Mouse (Mus musculus) liver, embryonic 15.5 days (tissue): Measurements from ENCODE around the gene Pmm2. TPM values are rescaled to one million over a fixed set of nuclear protein-coding genes. Genes with fewer than 3 reads are reported as not detected.
A peak's percentile ranks its signal among the peaks of the same experiment; 100 is the strongest.

Source experiments
- ATAC-seq: fragments of 200-750 bp; cut with Nextera tagmentation; 2 replicates; pipeline ENCODE4 v1.8.0; 2017; ENCODE audit warnings: moderate number of reproducible peaks, mild to moderate bottlenecking, moderate library complexity; ENCODE audit not compliant: insufficient read depth
- H3K27ac ChIP-seq: fragments of 300-500 bp; sonication (generic); replicated peaks from 2 replicates; pipeline ENCODE4 v1.5.1; 2015; ENCODE audit warnings: mild to moderate bottlenecking, inconsistent platforms
- H3K27me3 ChIP-seq: fragments of 300-500 bp; sonication (generic); 2 replicates; pipeline ENCODE4 v1.6.1; 2015; ENCODE audit warnings: mild to moderate bottlenecking, inconsistent platforms
- H3K36me3 ChIP-seq: fragments of 300-500 bp; sonication (generic); replicated peaks from 2 replicates; pipeline ENCODE4 v1.6.1; 2015; ENCODE audit warnings: moderate library complexity, mild to moderate bottlenecking, inconsistent platforms
- H3K4me1 ChIP-seq: fragments of 300-500 bp; sonication (generic); replicated peaks from 2 replicates; pipeline ENCODE4 v1.6.1; 2015; ENCODE audit warnings: inconsistent platforms
- H3K4me2 ChIP-seq: fragments of 300-500 bp; sonication (generic); 2 replicates; pipeline ENCODE4 v1.6.1; 2015; ENCODE audit warnings: moderate library complexity, mild to moderate bottlenecking, inconsistent platforms
- H3K4me3 ChIP-seq: fragments of 300-500 bp; sonication (generic); replicated peaks from 2 replicates; pipeline ENCODE4 v1.5.1; 2015; ENCODE audit warnings: mild to moderate bottlenecking, inconsistent platforms
- H3K9ac ChIP-seq: fragments of 300-500 bp; sonication (generic); 2 replicates; pipeline ENCODE4 v1.6.1; 2015; ENCODE audit warnings: moderate library complexity, mild to moderate bottlenecking, inconsistent platforms
- H3K9me3 ChIP-seq: fragments of 300-500 bp; sonication (generic); replicated peaks from 2 replicates; pipeline ENCODE4 v1.6.1; 2016; ENCODE audit warnings: inconsistent platforms
- WGBS: fragments of 180-500 bp; shearing (Covaris S2); methylation state at CpG from one replicate; pipeline ENCODE4 v1.1.7; 2015; ENCODE audit warnings: mixed read lengths; ENCODE audit not compliant: insufficient replicate concordance; 5-methylcytosine and 5-hydroxymethylcytosine counted together
- polyA plus RNA-seq: library from polyadenylated mRNA; unstranded; fragments of >200 nt; fragmentation: Nextera tagmentation; extraction: Ambion mirVana; gene quantifications from 2 replicates; pipeline ENCODE4 v1.2.1, GENCODE M21; 2015

Pmm2 gene
- polyA plus RNA-seq, 1 experiment from 2014 or later, result 30.4 TPM

DNA sequence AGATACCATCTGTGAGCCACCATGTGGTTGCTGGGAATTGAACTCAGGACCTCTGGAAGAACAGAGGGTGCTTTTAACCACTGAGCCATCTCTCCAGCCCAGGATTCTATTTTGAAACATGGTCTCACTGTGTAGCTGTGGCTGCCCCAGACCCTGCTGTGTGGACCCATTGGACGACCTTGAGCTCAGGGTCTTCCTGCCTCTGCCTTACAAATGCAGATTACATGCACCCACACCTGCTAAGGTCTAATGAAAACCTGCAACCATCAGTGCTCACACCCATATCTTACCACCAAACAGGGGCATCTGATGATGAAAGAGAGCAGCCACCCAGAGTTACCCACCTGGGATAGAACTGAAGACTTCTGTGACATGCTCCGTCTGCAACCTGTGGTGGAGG, 18.8 kb downstream of the Pmm2 start:
- H3K27ac ChIP-seq, result no peak overlapping the region
- H3K4me2 ChIP-seq, result no peak overlapping the region
- WGBS, result 54% methylated on average over 2 of the region's 2 CpGs
- H3K4me3 ChIP-seq, result no peak overlapping the region
- H3K4me1 ChIP-seq, result peaks cover 26% of the 10 kb centered on the region
- ATAC-seq, result no peak
- H3K27me3 ChIP-seq, result no peaks in the 10 kb centered on the region
- no peak overlapping the region for H3K9ac ChIP-seq
- H3K36me3 ChIP-seq, result peaks cover 98% of the 10 kb centered on the region
- no peaks in the 10 kb centered on the region for H3K9me3 ChIP-seq

DNA sequence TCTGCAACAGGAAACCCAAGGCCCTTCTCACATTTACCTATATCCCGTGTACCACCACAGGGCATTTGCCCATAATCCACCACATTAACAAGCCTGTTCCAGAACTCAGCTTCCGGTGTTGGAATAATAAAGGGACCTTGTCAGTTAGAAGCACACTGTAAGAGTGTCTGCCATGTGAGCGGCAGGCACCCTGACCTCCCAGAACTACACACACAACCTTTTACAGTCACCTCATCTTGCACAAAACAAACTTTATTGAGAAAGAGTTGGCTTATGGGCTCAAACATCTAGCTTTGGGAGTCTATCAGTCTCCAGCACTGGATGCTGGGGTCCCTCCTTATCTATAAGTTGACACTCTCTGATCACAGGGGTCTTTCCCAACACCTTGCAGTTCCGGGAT, 20.9 kb downstream of the Pmm2 start:
- ATAC-seq, result no peak
- no peak overlapping the region for H3K4me2 ChIP-seq
- H3K4me3 ChIP-seq, result no peak overlapping the region
- H3K27ac ChIP-seq, result no peak overlapping the region
- H3K9me3 ChIP-seq, result no peaks in the 10 kb centered on the region
- peaks cover 30% of the 10 kb centered on the region for H3K4me1 ChIP-seq
- no peak overlapping the region for H3K9ac ChIP-seq
- H3K36me3 ChIP-seq, result peaks cover 98% of the 10 kb centered on the region
- 82% methylated on average over 4 of the region's 4 CpGs for WGBS
- H3K27me3 ChIP-seq, result no peaks in the 10 kb centered on the region

DNA sequence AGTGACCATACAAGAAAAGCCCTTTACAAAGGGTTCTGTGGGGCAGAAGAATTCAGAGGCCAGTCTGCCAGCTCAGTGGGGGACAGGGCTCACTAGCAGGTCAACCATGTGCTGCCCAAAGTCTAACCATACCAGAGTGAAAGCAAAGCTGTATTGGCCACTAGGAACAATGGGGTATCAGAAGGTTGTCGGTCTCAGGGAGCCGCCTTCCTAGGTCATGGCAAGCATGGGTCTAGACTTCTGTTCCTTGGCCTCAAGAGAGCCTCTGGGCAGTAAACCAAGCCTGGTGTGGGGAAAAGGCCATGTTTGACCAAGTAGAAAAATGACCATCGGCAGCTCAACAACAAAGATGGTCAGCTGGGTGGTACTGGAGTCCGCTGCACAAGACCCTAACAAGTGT, 21.3 kb downstream of the Pmm2 start:
- 88% methylated on average over 4 of the region's 4 CpGs for WGBS
- Histone ChIP-seq H3K4me2 (no peak overlapping the region), H3K4me3 (no peak overlapping the region), H3K9ac (no peak overlapping the region), H3K9me3 (no peaks in the 10 kb centered on the region), H3K27me3 (no peaks in the 10 kb centered on the region), H3K36me3 (peaks cover 98% of the 10 kb centered on the region), H3K27ac (no peak overlapping the region), H3K4me1 (peaks cover 33% of the 10 kb centered on the region)
- no peak for ATAC-seq

DNA sequence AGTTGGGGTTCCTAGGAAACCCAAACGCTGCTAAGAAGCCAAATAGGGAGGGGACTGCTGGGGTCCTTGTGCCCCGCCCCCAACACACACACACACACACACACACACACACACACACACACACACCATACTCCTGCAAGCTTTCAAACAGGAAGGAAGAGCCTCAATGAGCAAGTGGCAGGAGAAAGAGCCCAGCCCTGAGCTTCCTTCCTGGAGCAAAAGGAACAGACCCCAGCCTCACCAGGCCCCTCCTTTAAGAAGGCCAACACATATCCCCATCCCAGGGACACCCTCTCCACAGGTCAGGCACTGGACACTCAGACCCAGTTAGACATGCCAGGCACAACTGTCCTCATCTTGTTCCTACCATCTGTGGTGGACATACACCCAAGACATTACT, 25.5 kb downstream of the Pmm2 start:
- peak overlapping the region; percentile 17; the same call in 1 of the 2 replicates for H3K27ac ChIP-seq
- no peak overlapping the region for H3K9ac ChIP-seq
- H3K27me3 ChIP-seq, result no peaks in the 10 kb centered on the region
- peaks cover 96% of the 10 kb centered on the region for H3K36me3 ChIP-seq
- H3K4me3 ChIP-seq, result no peak overlapping the region
- ATAC-seq, result no peak
- H3K9me3 ChIP-seq, result no peaks in the 10 kb centered on the region
- 26% methylated on average over 2 of the region's 2 CpGs for WGBS
- H3K4me1 ChIP-seq, result peaks cover 58% of the 10 kb centered on the region
- no peak overlapping the region for H3K4me2 ChIP-seq

DNA sequence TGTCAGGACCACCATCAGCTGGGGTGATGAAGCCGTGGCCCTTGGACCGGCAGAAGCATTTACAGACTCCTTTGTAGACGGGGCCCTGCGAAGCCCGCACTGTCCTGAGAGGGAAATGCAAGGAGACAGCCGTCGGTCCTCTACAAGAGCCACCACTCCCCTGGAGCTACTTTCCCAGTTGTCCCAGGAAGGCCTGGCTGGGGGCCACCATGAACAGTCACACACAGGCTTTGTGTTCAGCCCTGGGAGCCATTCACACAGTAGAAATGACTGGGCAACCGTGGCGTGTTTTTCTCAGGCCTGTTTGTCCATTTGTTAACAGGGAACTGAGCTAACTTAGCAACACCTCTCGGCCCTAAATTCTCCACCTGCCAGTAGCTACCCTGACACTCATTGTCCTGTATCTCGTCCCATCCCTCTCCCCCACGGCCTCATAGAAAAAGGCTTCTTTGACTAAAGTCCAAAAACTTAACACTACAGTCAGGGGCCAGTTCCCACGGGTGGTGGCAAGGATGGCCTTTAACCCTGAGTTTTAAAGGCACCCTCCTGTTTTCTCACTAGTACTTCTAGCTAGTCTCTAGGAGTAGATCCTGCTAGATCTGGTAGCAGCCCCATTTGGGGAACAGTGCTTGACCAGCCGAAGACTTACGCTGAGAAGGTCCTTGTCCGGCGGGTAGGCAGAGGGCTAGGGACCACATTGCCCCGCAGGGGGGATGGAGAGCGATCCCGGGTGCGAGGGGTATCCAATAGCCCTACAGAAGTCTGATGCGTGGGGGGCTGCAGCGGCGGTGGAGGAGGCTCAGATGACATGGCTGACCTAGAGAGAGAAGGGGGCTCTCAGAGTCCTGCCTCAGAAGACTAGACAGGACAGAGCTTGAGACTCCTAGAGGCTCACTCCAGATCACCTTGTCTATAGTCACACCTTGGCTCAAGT, 26.4 kb downstream of the Pmm2 start:
- WGBS, result 84% methylated on average over 24 of the region's 24 CpGs
- Histone ChIP-seq H3K36me3 (peaks cover 94% of the 10 kb centered on the region), H3K4me1 (peaks cover 61% of the 10 kb centered on the region), H3K27ac (no peak overlapping the region), H3K9ac (no peak overlapping the region), H3K9me3 (no peaks in the 10 kb centered on the region), H3K4me2 (no peak overlapping the region), H3K27me3 (no peaks in the 10 kb centered on the region), H3K4me3 (no peak overlapping the region)
- ATAC-seq, result no peak

DNA sequence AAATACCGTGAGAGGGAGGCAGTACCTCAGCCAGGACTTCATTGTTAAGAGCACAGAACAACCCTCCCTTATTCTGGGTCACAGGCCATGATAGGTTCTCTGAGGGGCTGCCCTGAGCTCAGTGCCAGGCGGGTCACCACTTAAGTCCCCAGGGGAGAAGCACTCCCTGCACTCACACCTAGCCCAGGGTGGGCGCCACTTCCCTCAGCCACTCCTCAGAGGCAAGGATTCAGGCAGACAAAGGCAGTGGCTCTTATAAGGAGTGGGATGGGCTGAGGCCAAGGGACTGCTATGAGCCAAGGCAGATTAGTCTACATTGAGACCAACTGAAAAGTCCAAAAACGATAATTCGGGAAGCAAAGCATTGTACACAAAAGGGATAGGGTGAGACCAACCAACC, 27.9 kb downstream of the Pmm2 start:
- Histone ChIP-seq H3K4me2 (no peak overlapping the region), H3K27me3 (no peaks in the 10 kb centered on the region), H3K4me1 (peaks cover 74% of the 10 kb centered on the region), H3K27ac (no peak overlapping the region), H3K9ac (no peak overlapping the region), H3K9me3 (no peaks in the 10 kb centered on the region), H3K36me3 (peaks cover 93% of the 10 kb centered on the region), H3K4me3 (no peak overlapping the region)
- 75% methylated on average over 5 of the region's 5 CpGs for WGBS
- ATAC-seq, result no peak

DNA sequence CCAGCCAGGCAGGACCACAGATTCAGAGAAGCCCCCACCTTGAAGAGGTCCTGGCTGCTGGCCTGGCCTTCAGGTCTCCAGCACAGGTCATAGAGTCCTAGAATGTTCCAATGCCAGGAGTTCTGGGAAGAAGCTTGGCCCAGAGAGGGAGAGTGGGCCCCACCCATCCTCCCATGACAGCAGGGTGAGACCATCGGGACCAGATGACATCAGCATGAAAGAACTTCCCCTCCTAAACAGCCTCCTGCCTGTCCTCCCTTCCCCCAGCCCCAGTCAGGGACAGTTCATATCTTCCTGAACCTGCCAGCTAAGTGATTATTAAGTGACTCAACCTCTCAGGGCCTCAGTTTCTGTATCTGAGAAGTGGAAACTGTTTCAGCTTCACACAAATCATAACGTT, 29.0 kb downstream of the Pmm2 start:
- no peaks in the 10 kb centered on the region for H3K9me3 ChIP-seq
- H3K27ac ChIP-seq, result peak overlapping the region; percentile 38
- H3K9ac ChIP-seq, result no peak overlapping the region
- WGBS, result 18% methylated on average over 2 of the region's 2 CpGs
- peaks cover 82% of the 10 kb centered on the region for H3K36me3 ChIP-seq
- 0 out of 2 replicates have a peak overlapping the region, but pooled peaks have one; percentile 19 for H3K4me2 ChIP-seq
- no peak overlapping the region for H3K4me3 ChIP-seq
- no peak for ATAC-seq
- H3K4me1 ChIP-seq, result peaks cover 82% of the 10 kb centered on the region
- H3K27me3 ChIP-seq, result no peaks in the 10 kb centered on the region

DNA sequence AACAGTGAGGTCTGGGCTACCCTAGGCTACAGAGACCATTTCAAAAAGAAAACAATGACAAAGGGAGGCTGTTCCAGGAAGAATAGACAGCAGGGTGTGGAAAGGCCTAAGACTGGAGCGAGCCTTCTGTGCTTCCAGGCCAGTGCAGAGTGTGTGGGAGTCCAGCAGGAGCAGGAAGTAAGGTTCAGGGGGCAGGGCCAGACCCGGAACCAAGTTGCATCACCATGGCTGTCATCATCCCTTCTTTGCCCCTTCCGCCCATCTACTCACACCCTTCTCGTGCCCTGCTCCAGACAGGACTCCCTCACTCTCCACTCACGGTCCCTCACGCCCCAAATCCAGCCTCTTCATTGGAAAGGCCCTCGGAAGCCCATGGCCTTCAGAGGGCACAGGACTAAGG, 29.8 kb downstream of the Pmm2 start:
- peak overlapping the region; percentile 7; the same call in 1 of the 2 replicates for H3K4me3 ChIP-seq
- H3K36me3 ChIP-seq, result peaks cover 74% of the 10 kb centered on the region
- 50% methylated on average over 7 of the region's 7 CpGs for WGBS
- no peak overlapping the region for H3K9ac ChIP-seq
- H3K27me3 ChIP-seq, result no peaks in the 10 kb centered on the region
- H3K27ac ChIP-seq, result peak overlapping the region; percentile 38; the same call in 1 of the 2 replicates
- ATAC-seq, result no peak
- H3K9me3 ChIP-seq, result no peaks in the 10 kb centered on the region
- H3K4me1 ChIP-seq, result peaks cover 88% of the 10 kb centered on the region
- peak overlapping the region; percentile 32 for H3K4me2 ChIP-seq

DNA sequence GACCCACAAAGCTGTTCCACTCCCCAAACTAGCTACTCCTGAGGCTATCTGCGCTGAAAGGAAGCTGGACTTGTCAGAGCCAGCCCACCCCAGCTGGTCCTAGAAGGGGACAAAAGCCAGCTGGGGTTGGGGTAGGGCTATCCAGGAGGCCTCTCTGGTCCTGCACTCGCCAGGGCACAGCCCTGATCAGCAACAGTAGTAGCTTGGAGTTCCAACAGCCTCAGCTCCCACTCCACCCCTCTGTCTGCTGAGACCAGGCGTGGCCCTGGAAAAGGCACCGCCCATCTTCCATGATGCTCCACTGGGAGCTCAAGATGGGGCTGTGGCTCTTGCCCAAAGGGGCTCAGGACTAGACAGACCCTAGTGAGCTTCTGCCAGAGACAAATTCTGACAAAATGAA, 30.3 kb downstream of the Pmm2 start:
- no peak for ATAC-seq
- no peaks in the 10 kb centered on the region for H3K27me3 ChIP-seq
- WGBS, result 54% methylated on average over 4 of the region's 4 CpGs
- no peaks in the 10 kb centered on the region for H3K9me3 ChIP-seq
- H3K4me2 ChIP-seq, result peak overlapping the region; percentile 32
- peaks cover 93% of the 10 kb centered on the region for H3K4me1 ChIP-seq
- H3K4me3 ChIP-seq, result peak overlapping the region; percentile 7; the same call in 1 of the 2 replicates
- H3K27ac ChIP-seq, result peak overlapping the region; percentile 38; the same call in 1 of the 2 replicates
- no peak overlapping the region for H3K9ac ChIP-seq
- H3K36me3 ChIP-seq, result peaks cover 68% of the 10 kb centered on the region

DNA sequence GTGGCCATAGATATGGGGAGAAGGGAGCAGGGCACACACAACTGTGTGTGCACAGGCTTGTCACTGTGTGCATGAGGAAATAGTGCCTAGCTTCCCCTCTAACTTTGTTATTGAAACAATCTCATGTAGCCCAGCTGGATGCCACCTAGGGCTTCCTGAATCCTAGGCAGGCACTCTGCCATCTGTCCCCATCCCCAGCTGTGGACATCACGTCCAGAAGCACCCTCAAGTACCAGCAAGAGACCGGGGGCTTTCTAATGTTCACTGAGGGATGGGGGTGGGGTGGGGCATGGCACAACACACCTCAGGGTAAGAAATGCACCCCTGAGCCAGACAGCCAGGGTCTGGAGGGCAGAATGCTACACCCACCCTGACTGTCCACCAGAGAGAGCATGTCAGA, 30.9 kb downstream of the Pmm2 start:
- Histone ChIP-seq H3K27ac (0 out of 2 replicates have a peak overlapping the region, but pooled peaks have one; percentile 6), H3K9me3 (no peaks in the 10 kb centered on the region), H3K36me3 (peaks cover 63% of the 10 kb centered on the region), H3K4me1 (peaks cover 95% of the 10 kb centered on the region), H3K27me3 (no peaks in the 10 kb centered on the region), H3K9ac (no peak overlapping the region), H3K4me3 (no peak overlapping the region), H3K4me2 (peak overlapping the region; percentile 32; the same call in 1 of the 2 replicates)
- 79% methylated on average over 2 of the region's 2 CpGs for WGBS
- no peak for ATAC-seq

DNA sequence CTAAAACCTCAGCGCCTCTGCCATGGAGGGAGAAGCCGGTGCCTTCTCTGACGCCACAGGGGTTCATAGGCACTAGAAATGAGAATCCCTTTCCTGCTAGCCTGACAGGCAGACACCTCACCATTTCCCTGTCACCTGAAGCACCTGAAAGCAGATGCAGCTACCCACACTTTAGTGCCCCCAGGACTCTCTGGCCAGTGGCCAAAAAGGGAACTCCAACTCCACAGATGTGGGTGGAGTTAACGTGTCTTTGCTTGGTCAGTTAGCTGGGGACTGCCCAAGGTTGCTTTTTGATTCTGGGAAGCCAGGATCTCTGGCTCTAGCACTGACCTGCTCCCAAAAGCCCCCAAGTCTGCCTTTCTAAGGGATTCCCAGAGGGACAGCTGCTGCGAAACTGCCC, 32.0 kb downstream of the Pmm2 start:
- H3K4me3 ChIP-seq, result peak overlapping the region; percentile 86
- no peaks in the 10 kb centered on the region for H3K27me3 ChIP-seq
- peak overlapping the region; percentile 88 for H3K4me2 ChIP-seq
- WGBS, result 75% methylated on average over 5 of the region's 5 CpGs
- H3K36me3 ChIP-seq, result peaks cover 52% of the 10 kb centered on the region
- peak overlapping the region; percentile 11; the same call in 1 of the 2 replicates for H3K27ac ChIP-seq
- no peak for ATAC-seq
- H3K4me1 ChIP-seq, result peaks cover 98% of the 10 kb centered on the region
- peak overlapping the region; percentile 12; the same call in 1 of the 2 replicates for H3K9ac ChIP-seq
- no peaks in the 10 kb centered on the region for H3K9me3 ChIP-seq
